Mouse (Mus musculus) cerebellum, postnatal 36 days (tissue): ENCODE measurements around the gene Azi2.

ENCODE experiments used
- DNase-seq, 2 experiments: peaks; one replicate each; pipeline ENCODE4 v3.0.0; 2021 to 2022; ENCODE audit warnings: mixed read lengths in 2 of 2

Gene Azi2

DNA sequence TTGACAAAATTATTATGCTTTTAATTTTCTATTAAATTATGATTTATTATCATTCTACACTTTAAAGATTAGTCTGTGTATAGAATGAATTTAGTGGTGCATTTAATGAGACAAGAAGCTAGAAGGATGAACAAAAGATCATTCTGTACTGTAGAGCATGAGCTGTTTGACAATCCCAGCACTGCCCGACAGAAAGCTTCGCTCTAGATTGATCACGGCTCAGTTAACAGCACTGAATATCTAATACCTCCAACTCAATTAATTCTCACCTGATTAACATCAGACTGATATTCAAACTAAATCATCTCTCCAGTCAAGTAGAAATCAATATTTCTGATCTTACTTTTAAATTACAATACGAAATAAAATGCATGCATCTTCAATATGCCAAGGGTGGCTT lies 43.5 kb downstream of the Azi2 start:
- no peak for DNase-seq

DNA sequence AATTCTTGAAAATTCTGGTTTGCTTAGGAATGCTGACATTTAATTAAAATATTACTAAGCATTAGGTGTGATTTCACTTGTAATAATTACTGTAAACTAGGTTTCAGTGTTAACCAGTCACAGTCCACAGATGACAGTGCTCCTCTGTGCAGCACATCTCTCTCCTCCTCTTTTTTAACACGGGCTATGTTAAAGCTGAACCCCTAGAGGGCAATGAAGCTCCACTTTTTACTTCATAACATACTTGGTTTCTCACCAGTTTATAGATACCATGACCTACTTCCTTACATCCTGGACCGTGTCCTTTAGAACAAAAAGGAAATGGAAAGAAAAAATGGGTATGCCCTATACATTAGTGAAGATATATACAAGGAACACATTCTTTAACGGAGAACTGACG lies 59.1 kb downstream of the Azi2 start:
- no peak for DNase-seq

DNA sequence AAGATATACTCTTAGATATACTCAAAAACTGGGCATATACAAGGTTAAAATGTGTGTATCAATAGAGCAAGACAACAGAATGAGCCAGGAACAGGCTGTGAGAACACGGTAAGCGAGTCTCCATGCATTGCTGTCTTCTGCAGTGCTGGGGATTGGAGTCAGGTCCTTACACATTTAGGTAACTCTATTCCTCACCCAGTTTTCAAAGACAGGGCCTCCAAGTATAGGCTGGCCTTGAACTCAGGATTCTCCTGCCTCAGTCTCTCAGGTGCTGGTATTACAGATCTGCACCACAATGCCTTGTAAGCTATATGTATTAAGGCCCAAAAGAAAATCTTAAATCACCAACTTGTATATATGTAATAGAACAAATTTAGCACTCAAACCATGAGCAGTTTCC lies 60.2 kb downstream of the Azi2 start:
- DNase-seq, result no peak

DNA sequence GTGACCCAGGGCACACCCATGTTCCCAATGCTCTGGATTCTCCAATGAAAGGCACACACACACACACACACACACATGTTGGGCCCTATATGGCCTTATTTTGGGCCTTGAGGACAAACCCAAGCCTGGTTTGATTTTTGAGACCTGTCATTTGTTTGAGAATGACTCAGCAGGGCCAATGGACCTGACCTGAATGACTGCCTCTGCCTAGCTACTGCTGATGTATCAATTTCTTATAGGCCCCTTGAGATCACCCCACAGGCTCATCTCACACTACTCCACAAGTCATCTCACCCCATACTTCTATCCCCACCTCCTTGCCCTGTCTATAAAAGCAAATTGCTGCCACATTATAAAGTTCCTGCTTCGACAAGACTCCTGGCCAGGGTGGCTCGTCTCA lies 61.5 kb downstream of the Azi2 start:
- DNase-seq, result no peak

DNA sequence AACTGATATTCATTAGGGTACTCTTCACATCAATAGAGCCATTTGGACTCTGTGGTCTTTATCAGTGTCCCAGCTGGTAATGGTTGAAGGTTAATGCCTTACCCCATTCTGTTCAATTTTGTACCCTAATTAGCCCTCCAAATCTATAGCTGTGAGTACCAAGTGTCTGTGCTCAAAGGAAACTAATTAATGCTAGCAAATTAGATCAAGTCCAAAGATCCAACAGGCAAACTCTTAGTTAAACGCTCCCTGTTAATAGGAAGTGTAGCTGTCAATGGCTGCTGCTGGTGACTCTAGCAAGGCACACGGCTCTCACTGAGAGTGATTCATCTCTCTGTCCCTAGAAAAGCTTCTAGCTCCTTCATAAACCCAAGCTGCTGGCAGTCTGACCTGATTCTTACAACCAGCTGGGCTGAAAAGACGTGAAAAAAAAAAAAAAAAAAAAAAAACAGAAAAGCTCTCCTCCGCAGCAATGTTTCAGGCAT lies 68.3 kb downstream of the Azi2 start:
- DNase-seq, result no peak

DNA sequence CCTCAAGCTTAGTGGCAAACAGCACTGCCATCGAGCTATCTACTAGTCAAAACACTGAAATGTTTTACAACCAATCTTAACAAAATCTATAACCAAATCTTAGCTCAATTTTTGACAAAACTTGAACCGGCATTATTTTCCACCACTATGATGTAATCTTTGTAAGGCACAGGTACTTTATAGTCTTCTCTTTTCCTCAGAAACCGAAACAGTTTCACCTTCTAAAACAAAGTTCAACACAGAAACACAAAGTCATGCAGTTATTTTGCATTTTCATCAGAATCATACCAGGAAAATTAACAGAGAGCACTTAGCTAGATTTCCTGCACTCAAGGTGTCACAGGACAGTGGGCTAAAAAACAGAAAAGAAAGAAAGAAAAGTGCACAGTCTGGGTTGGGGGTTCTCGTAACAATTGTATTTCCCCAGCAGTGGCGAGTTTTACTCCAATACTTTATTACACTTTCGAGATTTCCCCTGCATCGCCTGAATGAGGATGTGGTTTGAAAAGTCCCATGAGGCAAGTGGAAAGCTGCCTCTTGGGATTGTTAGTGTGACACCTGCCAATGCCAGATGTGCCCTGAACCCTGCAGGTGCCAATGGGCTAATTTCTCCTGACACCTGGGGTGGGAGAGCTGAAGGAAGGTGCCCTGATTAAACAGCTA lies 69.5 kb downstream of the Azi2 start:
- DNase-seq, result no peak

DNA sequence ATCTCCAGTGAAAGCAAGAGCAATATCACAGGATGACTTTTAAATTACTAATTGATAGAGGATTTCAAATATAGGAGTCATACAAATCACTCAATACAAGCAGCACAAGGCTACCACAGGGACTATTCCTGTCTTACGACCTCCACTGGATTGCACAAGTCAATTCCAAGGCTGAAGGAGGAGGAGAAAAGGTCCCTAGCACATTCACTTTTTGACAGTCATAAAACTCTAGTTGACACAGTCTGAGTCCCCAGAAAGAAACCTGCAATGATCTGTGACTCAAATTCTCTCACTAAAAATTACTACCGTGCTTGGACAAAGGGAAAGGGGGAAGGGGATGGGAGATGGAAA lies 70.0 kb downstream of the Azi2 start:
- no peak for DNase-seq
